Mouse (Mus musculus): ENCODE results near the gene Lrfn2.

Lrfn2 gene

GRCm38 (mm10) chr17:48931621-48932405 is at the start of gene Lrfn2:
Lrfn2 (plus strand) TSS chr17:48932379.
- peak; percentile 80 to 89 for DNase-seq (ENCODE audit: low spot score in 2 of 2)

- peak; percentile 32 to 44 for DNase-seq (ENCODE audit: low spot score in 2 of 2)
Measured at GRCm38 (mm10) chr17:48887472-48888385, 44.5 kb upstream of the Lrfn2 start.

- DNase-seq (ENCODE audit: low spot score in 2 of 2), result no peak
Measured at GRCm38 (mm10) chr17:48905286-48906040, 26.7 kb upstream of the Lrfn2 start.

GRCm38 (mm10) chr17:48913437-48913836 is 18.7 kb upstream of the Lrfn2 start:
- no peak for DNase-seq (ENCODE audit: low spot score in 2 of 2)

GRCm38 (mm10) chr17:48917411-48917810 is 14.8 kb upstream of the Lrfn2 start:
- DNase-seq (ENCODE audit: low spot score in 2 of 2), result no peak

GRCm38 (mm10) chr17:48918458-48918857 is 13.7 kb upstream of the Lrfn2 start:
- DNase-seq (ENCODE audit: low spot score in 2 of 2), result no peak

GRCm38 (mm10) chr17:48922905-48923304 is 9.3 kb upstream of the Lrfn2 start:
- DNase-seq (ENCODE audit: low spot score in 2 of 2), result no peak

- no peak for DNase-seq (ENCODE audit: low spot score in 2 of 2)
Measured at GRCm38 (mm10) chr17:48925426-48925825, 6.8 kb upstream of the Lrfn2 start.

GRCm38 (mm10) chr17:48930994-48931393 is 1.2 kb upstream of the Lrfn2 start:
- peak; percentile 26 to 30 for DNase-seq (ENCODE audit: low spot score in 2 of 2)

- peak in 1 of 2 experiments; percentile 43 for DNase-seq (ENCODE audit: low spot score in 2 of 2)
Measured at GRCm38 (mm10) chr17:48932406-48932906, 277 bp downstream of the Lrfn2 start.

- no peak for DNase-seq (ENCODE audit: low spot score in 2 of 2)
Measured at GRCm38 (mm10) chr17:48932916-48933315, 737 bp downstream of the Lrfn2 start.

- DNase-seq (ENCODE audit: low spot score in 2 of 2), result no peak
Measured at GRCm38 (mm10) chr17:48935201-48935600, 3.0 kb downstream of the Lrfn2 start.

- DNase-seq (ENCODE audit: low spot score in 2 of 2), result no peak
Measured at GRCm38 (mm10) chr17:48936445-48937141, 4.4 kb downstream of the Lrfn2 start.

GRCm38 (mm10) chr17:48938711-48939220 is 6.6 kb downstream of the Lrfn2 start:
- DNase-seq (ENCODE audit: low spot score in 2 of 2), result no peak

- DNase-seq (ENCODE audit: low spot score in 2 of 2), result no peak
Measured at GRCm38 (mm10) chr17:48946315-48946714, 14.1 kb downstream of the Lrfn2 start.

- no peak for DNase-seq (ENCODE audit: low spot score in 2 of 2)
Measured at GRCm38 (mm10) chr17:48946765-48947164, 14.6 kb downstream of the Lrfn2 start.

GRCm38 (mm10) chr17:48951250-48951649 is 19.1 kb downstream of the Lrfn2 start:
- no peak for DNase-seq (ENCODE audit: low spot score in 2 of 2)

- DNase-seq (ENCODE audit: low spot score in 2 of 2), result no peak
Measured at GRCm38 (mm10) chr17:48956033-48956631, 24.0 kb downstream of the Lrfn2 start.

- DNase-seq (ENCODE audit: low spot score in 2 of 2), result no peak
Measured at GRCm38 (mm10) chr17:48960161-48960698, 28.1 kb downstream of the Lrfn2 start.

- no peak for DNase-seq (ENCODE audit: low spot score in 2 of 2)
Measured at GRCm38 (mm10) chr17:48962646-48963045, 30.5 kb downstream of the Lrfn2 start.

Measured in frontal cortex, postnatal 10 days (tissue).